Mouse (Mus musculus): ENCODE data around the gene Rasgef1a.
A peak's percentile ranks its signal among the peaks of the same experiment; 100 is the strongest.

The Rasgef1a gene

GRCm38 (mm10) chr6:118031467-118031866 lies 20.2 kb downstream of the Rasgef1a start:
- DNase-seq: no peak

DNA sequence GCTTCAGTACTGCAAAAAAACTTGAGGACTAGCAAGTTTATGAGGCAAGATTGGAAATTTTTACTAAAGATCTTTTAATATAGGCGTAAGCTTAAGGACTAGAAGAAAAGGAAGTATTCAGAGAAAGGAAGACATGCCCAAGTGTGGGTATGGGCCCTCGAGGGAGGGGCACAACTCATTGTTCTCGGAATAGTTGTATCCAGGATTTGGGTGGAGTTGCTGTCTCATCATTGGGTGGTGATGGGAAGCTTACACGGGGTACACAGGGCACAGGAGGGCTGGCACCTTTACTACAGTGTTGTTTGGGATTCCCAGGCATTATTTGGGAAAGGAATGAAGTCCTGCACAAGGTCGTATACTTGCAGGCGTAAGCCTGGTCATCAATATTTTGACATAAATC lies 24.4 kb downstream of the Rasgef1a start:
- DNase-seq: no peak

GRCm38 (mm10) chr6:118036118-118036805 lies 25.0 kb downstream of the Rasgef1a start:
- DNase-seq: no peak

DNA sequence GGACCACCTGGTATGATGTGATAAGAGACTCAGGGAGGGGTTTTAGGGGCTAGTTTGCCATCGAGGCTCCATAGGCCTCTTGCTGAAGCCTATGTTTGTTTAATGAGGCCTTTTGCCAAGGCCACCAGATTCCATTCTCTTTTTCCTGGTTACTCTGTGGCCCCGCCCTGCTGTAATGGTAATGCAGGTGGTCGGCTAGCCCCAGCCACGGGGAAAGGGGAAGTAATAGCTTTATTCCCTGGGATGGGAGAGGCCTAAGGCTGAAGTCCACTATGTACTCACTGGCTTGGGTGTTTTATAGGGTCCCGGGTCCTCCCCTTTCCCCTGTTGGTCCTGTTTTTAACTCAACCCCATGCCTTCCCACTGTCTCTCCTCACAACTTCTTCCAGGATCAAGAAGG lies 25.6 kb downstream of the Rasgef1a start:
- DNase-seq: no peak

DNA sequence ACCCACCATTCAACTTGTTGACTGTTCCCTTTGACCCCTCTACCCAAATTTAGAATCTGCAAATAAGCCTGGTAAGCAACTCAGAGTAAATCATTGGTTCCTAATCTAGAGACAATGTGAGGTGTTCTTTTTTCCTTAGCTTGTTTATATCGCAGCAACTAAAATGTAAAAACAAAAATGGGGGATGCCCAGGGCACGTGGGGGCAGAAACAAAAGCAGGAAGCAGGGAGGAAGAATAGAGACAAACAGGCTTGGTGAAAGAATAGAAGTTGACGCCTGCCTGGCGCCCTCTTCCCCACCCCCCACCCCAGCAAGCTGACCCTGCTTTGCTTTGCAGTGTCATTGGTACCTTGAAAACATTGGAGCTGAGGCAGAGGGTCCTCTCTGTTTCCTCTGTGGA lies 33.9 kb downstream of the Rasgef1a start:
- no peak for DNase-seq

- DNase-seq: no peak
Observed at GRCm38 (mm10) chr6:118045892-118046291, 34.7 kb downstream of the Rasgef1a start.

GRCm38 (mm10) chr6:118046511-118046910 lies 35.3 kb downstream of the Rasgef1a start:
- no peak for DNase-seq

DNA sequence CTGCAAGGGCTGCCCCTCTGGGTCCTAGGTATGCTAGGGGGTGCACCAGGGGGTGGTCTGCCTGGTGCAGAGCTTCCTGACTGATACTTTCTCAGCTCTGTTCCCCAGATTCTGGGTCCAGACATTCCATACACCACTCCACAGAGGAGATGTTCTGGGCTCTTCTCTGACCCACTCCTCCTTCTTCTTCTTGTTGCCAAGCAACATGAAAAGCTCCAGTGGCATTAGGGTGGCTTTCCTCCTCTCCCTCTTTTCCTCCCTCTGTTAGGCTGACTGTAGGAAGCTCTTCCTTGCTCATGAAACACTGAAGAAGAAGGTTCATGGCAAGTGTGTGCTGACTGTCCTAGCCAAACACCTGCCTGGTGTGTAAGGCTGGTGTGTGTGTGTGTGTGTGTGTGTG lies 35.7 kb downstream of the Rasgef1a start:
- DNase-seq: no peak

GRCm38 (mm10) chr6:118047811-118048505 lies 36.7 kb downstream of the Rasgef1a start:
- no peak for DNase-seq

DNA sequence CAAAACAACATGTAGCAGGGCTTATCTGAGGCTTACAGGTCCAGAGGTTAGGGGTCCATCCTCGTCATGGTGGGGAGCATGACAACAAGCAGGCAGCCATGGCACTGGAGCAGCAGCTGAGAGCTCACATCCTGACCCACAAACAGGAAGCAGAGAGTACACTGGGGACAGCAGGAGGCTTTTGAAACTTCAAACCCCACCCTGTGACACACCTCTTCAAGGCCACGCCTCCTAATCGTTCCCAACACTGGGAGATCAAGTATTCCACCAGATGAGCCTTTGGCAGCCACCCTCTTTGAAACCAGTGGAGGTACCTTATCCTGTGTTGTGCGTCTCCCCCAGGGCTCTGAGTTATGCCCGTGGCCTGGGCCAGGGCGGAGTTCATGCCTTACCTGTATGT lies 38.5 kb downstream of the Rasgef1a start:
- DNase-seq: no peak

DNA sequence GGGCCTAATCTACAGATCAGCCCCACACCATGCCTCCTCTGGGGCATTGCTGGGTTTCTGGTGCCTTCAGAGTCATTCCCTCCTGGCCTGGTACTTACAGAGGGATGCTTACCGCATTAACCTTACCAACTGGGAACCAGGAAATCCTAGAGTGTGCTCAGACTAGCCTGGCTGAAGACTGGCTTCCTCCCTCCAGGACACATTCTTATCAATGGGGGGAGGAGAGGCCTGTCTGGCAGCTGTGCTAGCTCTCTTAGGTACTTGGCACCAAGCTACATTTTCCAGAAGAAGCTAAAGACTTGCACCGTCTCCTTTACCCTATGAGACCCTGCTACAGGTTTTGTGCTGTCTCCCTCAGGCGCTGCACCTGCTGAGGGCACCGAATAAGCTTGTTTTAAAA lies 40.2 kb downstream of the Rasgef1a start:
- no peak for DNase-seq

- no peak for DNase-seq
Observed at GRCm38 (mm10) chr6:118055209-118055608, 44.0 kb downstream of the Rasgef1a start.

- no peak for DNase-seq
Observed at GRCm38 (mm10) chr6:118061266-118061665, 50.0 kb downstream of the Rasgef1a start.

GRCm38 (mm10) chr6:118063266-118063665 lies 52.0 kb downstream of the Rasgef1a start:
- no peak for DNase-seq

DNA sequence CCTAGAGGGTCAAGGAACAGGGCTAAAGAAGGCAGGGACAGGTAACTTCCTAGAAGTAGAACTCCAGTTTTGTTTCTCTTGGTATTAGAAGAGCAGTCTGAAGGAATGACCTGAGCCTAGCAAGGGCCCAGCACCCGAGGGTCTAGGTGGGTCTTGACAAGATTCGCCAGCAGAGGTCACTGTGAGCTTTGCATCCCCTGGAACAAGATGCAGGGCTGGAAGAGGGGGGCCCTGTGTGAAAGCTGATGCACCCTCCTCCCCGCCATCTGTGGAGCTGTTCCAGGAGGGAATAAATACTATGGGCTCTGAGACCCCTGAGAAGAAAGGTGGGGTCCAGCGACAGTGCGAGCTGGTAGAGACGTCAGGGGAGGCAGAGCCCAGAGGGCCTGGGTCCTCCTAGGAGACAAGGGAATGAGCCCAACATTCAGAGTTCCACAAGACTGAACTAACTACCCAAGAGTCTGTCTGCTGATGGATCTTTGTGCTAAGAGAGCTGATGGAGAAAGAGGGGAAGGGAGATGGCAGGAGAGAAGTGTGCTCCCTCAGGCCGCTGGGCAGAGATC lies 53.8 kb downstream of the Rasgef1a start:
- peak; percentile 32 for DNase-seq

DNA sequence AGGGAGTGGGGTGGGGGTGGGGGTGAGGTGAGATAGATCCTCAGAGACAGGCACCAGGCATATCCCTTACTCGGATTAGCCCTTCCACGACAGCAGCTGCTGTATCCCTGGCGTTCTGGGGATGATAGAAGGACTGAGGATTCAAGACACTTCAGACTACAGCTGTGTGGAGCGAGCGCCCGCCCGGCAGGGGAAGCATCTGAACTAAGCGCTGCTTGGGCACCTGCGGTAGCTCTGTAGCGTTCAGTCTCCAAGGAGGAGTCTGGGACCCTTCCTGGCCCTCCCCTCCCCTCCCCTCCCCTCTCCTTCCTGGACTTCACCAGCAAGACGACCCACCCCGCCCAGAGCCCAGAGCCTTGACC lies 54.6 kb downstream of the Rasgef1a start:
- DNase-seq: peak; percentile 8

- DNase-seq: peak; percentile 31
Observed at GRCm38 (mm10) chr6:118066199-118067081, 55.2 kb downstream of the Rasgef1a start.

DNA sequence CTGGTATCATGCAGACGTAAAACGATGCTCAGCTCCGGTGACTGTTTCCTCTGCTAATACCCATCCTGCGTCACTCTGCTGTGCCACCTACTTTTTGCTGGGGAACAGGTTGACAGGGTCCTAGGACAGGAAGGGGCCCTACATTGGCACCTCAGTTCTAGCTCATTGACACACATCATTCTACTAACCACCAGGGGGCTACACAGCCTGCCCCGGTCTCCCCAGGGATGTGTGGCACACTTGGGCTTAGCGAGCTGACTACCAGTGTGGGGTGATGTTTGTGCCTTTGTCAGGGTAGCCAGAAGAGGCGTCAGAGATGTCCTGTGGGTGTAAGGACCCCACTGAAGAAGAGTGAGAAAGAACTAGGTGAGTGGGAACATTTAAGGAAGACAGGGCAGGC lies 56.5 kb downstream of the Rasgef1a start:
- no peak for DNase-seq

DNA sequence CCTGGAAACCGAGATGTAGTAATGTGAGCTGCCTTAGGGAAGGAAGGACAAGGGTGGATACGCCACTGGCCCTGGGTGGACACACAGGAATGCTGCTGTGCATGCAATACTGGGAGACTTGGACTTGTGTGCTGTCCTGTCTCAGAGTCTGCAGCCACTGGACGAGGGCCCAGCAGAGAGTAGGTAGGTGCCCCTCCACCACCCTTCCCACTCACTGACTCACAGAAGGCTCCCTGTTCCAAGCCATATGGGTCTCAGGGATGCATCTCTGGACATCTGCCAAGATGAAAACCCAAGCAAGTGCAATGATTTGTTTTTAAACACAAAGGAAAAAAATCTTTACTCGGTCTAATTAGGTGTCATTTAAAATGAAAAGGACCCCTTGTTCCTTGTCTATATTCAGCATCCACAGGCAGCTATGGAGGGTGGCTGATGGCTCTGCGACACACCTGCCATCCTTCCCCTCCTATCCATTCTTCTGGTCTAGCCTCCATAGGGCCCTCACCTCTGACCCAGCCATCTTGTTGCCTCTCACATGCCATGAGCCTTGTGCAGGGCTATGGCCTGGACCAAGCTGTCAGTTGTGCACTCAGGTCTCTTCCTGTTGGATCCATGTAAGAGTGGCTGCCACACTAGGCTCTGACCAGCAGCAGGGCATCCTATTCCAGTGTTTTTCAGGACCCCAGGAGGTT lies 59.2 kb downstream of the Rasgef1a start:
- DNase-seq: no peak

DNA sequence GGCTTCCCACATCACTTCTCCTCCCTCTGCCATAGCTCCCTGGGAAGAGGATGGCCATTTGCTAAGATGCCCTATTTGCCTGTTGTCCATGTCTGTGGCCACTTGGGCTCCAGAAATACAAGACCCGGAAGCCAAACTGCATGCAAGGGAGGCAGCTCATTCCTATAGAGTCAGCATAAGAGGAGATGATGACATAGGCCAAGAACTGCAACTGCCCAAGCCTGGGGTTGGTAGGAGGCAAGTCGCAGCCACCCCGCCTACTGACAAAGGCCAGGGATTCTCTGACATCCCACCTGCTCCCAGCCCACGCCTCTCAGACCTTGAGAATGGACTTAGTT lies 59.7 kb downstream of the Rasgef1a start:
- no peak for DNase-seq

DNA sequence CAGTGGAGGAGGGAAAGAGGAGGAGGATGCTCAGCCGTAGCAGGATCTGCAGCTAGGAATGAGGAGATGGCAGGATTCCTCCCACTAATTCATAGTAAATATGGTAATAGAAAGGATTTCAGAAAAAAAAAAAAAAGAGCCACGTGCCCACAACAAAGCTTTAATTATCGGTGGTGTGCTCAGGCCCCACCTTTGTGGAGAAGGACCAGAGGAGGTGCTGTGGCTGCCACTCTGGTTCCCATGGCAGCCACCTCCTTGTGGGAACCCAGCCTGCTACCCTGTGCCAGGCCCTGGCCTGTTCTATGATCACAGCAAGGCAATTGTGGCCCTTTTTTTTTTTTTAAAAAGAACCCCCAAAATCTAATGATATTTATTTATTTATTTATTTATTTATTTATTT lies 60.2 kb downstream of the Rasgef1a start:
- DNase-seq: no peak

DNA sequence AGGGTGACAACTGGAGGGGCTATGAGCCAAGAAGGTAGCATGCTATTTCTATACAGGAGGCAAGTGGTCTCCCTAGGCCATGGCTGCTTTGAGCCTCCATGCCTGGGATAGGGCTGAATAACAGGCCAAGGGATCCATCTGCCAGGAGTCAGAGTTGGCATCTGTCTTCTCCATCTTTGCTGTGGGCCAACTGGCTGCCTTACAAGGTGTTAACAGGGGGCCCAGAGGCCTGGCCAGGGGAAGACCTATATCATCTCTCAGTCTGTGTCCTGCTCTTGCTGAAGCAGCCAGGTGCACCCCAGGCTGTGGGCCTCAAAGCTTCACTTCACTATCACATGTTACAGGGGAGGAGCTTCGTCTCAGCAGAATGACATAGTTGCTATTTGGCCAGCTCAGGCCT lies 60.9 kb downstream of the Rasgef1a start:
- no peak for DNase-seq

GRCm38 (mm10) chr6:118074151-118074550 lies 62.9 kb downstream of the Rasgef1a start:
- no peak for DNase-seq

Data from kidney, adult 18-20 months (tissue).